Mouse (Mus musculus) left cerebral cortex, postnatal 10 days (tissue): ENCODE results near the gene Adamtsl4. TPM values are rescaled to one million over a fixed set of nuclear protein-coding genes. Genes with fewer than 3 reads are reported as not detected.
A peak's percentile ranks its signal among the peaks of the same experiment; 100 is the strongest.
"Not testable (repeated sequence)": the region's sequence is repeated elsewhere in the genome, so short reads cannot be mapped to it uniquely, and the experiment has no call there.

Experiments
- DNase-seq, 2 experiments: peaks; one replicate each; pipeline ENCODE4 v3.0.0; 2021 to 2022; ENCODE audit warnings: low spot score in 2 of 2, mixed read lengths in 1 of 2; ENCODE audit errors: extremely low spot score in 1 of 2
- intact Hi-C: fragments of 180-260 bp; cut with DNase I; formaldehyde crosslinking; loops from one replicate; pipeline ENCODE4 v1.15.1; 2025
- total RNA-seq, 2 experiments: library from RNA; stranded (reverse); gene quantifications; 2 replicates each; pipeline ENCODE4 v1.2.3; 2021

Gene Adamtsl4
- total RNA-seq, 2 experiments from 2014 or later, result 0.73 to 1.3 TPM

GRCm38 (mm10) chr3:95701877-95702540 lies 14.3 kb upstream of the Adamtsl4 start:
- intact Hi-C loops, result no loop called here
- DNase-seq, result peak in 1 of 2 experiments; percentile 87

DNA sequence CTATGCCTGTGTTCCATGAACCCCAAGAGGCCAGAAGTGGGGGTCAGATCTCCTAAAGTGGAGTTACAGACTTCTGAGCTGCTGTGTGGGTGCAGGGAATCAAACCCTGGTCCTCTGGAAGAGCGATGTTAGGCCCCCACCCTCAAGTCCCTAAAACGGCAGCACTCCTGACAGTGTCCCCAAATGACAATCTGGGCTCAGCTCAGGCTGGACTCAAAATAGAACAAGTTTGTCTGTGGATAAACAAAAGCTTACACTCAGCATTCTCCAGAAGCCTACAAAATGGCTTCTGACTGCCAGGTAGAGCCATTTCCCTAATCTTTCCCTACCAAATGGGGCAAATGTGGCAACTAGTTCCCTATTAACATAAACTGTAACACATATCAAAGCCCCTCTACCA lies 13.4 kb upstream of the Adamtsl4 start:
- intact Hi-C loops, result no loop called here

GRCm38 (mm10) chr3:95700233-95700681 lies 12.5 kb upstream of the Adamtsl4 start:
- intact Hi-C loops, result no loop called here
- no peak for DNase-seq

More for the DNA sequence above, 13.4 kb upstream of the Adamtsl4 start:
- DNase-seq, result no peak

GRCm38 (mm10) chr3:95698286-95698685 lies 10.6 kb upstream of the Adamtsl4 start:
- DNase-seq, result no peak
- intact Hi-C loops, result no loop called here

DNA sequence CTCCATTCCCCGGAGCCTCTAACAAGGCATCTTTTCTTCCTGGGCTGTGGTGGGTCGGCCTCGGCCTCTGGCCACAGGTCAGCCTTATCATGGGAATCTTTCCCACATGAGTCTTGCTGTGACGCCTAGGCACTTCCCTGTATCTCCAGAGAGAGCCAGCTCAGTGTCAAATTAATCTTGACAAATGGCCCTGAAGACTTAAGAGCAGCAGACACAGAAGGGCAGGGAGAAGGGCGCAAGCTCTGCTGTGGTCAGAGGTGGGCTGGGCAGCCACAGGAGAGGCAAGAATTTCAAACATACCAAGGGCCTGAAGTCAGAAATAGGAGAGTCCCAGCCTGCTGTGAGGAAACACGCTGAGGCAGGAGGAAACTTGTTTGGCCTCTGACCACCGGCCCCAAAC lies 8.6 kb upstream of the Adamtsl4 start:
- DNase-seq, result no peak
- intact Hi-C loops, result no loop called here

DNA sequence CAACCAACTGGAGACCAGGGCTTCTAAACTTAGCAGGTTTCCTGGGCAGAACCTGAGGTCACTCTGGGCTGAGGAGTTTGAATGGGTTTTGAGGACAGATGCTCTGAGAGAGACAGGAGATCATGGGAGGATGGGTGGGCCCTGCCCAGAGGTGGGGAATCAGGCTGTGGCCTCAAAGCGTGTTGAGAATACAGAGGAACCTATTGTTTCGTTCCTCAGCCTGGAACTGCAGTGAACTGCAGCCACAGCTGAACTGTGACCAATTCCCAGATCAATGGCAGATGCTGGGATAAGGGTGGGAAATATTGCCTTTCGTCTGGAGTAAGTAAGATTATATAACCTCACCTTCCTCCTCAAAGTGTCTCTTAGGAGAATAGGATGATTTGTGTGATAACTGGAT lies 8.1 kb upstream of the Adamtsl4 start:
- no peak for DNase-seq
- intact Hi-C loops, result no loop called here

DNA sequence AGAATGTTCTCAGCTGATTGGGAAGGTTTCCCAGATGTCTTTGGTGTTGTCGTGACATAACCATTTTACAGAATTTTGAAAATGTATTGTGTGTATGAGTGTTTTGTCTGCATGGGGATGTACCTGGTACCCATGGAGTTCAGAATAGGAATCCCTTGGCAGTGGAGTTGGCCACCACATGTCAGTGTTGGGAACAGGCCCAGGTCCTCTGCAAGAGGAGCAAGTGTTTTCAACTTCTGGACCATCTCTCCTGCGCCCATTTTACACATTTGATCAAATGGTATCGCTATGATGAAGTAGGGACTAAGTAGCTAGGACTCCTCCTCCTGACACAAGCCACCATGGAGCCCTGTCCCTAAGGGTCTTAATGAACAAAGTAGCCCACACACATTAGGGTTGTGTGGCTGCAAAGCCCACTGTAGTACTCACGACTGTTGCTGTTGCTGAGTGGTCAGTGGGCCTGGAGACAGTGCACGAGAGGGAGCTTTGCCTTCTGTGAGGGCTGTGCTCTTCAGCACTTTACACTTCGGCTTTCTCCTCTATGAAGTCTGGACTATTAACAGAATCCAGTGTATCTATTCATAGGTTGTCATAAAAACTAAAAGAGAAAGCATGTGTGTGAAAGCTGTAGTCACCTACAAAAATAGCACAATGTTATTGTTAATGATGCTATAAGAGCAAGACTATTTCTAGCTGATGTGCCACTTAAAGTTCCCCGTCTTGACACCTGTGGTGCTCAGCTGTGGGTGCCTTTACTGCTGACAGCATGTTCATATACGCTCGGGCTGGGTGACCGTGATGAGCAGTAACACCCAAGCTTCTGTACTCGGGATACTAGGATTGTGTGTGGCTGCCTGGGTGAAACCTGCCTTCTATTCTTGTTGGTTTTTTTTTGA lies 7.3 kb upstream of the Adamtsl4 start:
- intact Hi-C loops, result no loop called here
- no peak for DNase-seq

- DNase-seq, result no peak
- intact Hi-C loops, result no loop called here
These were observed 6.4 kb upstream of the Adamtsl4 start for GRCm38 (mm10) chr3:95693821-95694807.

DNA sequence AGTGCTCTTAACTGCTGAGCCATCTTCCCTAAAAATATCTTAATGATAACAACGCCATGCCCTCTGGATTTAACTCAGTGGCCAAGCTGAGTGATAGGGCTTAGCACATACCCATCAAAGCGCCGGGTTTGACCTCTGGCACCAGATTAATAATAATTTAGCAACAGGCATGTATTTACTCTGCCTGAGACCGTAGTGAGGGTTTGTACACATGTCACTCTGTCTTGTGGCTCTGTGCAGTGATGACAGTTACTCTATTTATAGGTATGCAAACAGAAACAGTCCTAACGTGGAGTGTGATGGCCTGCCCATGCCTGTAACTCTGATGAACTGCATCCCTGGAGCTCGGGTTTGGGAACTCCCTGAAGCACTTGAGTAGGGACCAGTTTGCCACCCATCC lies 5.0 kb upstream of the Adamtsl4 start:
- intact Hi-C loops, result no loop called here

GRCm38 (mm10) chr3:95690552-95690951 lies 2.8 kb upstream of the Adamtsl4 start:
- intact Hi-C loops, DNase-seq: not testable (repeated sequence)

More for the DNA sequence above, 5.0 kb upstream of the Adamtsl4 start:
- DNase-seq, result no peak

GRCm38 (mm10) chr3:95689940-95690339 lies 2.2 kb upstream of the Adamtsl4 start:
- intact Hi-C loops, result no loop called here
- no peak for DNase-seq

DNA sequence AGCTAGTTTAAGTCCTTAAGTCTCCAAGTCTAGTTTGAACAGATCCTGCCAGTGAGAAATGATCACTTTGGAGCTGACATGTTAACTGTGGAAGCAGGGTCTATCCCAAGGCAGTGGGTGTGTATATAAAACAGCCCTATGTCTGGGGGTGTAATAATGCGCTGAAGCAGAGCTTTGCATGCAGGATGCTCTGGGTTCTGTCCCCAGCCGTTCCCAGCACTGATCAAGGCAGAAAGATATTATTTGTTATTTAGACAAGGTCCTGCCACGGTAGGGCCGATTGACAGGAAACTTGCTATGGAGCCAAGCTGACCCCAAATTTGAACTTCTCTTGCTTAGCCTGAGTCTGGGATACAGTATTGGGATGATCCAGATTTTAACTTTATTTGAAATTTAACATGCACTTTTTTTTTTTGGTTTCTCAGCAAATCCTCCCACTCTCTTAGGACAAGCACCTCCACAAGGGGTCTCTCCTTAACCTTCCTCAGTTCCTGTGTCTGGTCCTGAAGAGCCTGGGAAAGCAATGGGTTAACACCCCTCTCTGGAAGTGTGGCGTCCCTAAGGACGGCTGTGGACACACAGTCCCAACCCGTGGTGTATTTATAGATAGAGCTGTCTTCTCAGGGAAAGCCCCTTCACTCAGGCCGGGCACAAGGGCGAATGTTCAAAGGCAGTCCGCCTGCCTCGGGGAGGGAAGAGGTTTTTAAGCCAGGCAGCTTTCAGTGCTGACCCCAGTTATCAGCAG lies 1.6 kb upstream of the Adamtsl4 start:
- no peak for DNase-seq
- intact Hi-C loops, result no loop called here

DNA sequence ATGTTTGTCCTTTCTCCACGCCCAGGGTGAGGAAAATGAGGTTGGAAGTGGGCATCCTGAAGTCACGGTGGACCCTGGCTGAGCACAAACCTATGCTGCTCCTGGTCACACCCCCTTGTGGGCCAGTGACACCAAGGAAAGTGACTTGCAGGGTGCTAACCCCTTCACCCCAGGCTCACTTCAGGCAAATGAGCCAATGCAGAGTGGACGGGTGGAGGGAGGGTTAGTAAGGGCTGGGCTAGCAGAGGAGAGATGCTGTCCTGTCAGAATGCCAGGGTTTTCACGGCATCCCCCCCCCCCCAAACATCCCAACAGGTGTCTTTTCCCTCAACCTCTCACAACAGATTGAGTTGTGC lies 571 bp downstream of the Adamtsl4 start:
- intact Hi-C loops, result no loop called here
- no peak for DNase-seq

- intact Hi-C loops, result no loop called here
- no peak for DNase-seq
These were observed 1.1 kb downstream of the Adamtsl4 start for GRCm38 (mm10) chr3:95686492-95687167.

DNA sequence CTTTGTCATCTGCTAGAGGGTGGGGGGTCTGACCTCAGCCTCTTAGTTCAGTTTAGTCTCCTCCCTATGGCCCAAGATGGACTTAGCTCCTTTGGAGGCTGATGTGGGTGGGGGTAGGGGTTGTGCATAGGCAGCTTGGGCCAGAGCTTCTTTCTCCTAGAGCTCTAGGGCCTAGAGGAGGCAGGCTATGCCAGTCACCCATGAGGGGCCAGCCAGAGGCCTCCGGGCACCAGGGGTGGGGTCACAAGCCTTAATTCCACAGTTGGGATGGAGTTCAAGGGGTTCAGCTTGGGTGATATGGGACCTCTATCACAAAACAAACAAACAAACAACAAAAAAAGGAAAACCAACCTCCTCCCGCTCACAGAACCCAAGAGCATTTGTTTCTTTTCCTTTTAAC lies 2.0 kb downstream of the Adamtsl4 start:
- no peak for DNase-seq
- intact Hi-C loops, result no loop called here

GRCm38 (mm10) chr3:95685301-95685700 lies 2.4 kb downstream of the Adamtsl4 start:
- DNase-seq, result no peak
- intact Hi-C loops, result no loop called here

GRCm38 (mm10) chr3:95684846-95685245 lies 2.9 kb downstream of the Adamtsl4 start:
- no peak for DNase-seq
- intact Hi-C loops, result no loop called here

- intact Hi-C loops, result no loop called here
- no peak for DNase-seq
These were observed 4.8 kb downstream of the Adamtsl4 start for GRCm38 (mm10) chr3:95682878-95683277.
